Mouse (Mus musculus) spleen, postnatal 10 days (tissue): ENCODE data around the gene Zc3h12d.

Source experiments
- DNase-seq, 2 experiments: peaks; one replicate each; pipeline ENCODE4 v3.0.0; 2021 to 2022; ENCODE audit warnings: low spot score in 2 of 2

The Zc3h12d gene

DNA sequence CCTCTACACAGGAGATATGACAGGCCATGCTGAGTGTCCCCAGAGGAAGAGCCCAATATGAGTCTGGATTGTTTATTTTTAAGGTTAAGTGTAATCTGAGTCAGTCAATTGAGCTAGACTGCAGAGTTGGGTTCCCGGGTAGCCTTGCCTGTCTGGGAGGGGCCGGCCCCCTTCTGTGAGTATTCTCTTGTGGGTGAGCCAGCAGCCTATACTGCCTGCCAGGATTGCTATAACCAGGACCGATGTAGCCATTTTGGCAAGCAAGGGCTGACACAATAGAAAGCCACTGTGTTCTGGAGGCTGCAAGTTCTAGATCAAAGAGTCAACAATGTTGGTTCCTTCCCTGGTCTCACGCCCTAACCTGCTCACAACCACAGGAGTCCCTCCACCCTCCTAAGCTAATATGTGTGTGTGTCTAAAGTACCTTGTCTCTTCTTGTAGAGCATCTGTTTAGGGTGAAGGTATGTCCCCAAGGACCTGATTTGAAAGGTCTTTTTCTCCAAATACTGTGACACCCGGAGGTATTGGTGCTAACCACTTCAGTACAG lies 6.7 kb downstream of the Zc3h12d start:
- DNase-seq: no peak

DNA sequence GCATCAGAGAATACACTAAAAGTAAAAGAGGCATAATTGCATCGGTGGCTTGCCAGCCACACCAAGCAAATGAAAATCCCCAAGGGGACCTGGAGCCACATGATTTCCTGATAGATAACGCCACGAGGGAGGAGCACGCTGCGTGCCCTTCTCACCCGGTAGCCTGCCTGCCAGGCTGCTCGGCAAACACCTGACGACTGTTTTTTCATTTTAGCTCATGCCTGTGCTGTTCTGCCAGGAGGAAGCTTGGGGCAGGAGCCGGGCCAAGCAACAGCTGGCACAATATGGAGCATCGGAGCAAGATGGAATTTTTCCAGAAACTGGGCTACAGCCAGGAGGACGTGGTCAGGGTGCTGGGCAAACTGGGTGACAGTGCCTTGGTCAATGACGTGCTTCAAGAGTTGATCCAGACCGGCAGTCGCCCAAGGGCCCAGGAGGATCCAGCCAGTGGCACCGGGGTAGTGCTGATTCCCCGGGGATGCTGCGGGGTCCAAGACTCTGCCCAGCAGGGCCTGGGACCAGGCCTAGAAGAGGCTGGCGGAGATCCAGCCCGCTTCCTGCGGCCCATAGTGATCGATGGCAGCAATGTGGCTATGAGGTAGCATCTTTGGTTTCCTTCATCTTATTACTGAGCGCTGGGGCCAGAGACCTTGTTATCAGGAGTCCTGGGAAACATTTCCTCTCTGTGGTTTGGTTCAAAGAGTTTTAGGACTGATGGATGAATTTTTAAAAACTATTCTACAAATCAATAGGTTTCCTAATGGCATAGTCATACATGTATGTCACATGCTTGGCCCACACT lies 7.5 kb downstream of the Zc3h12d start:
- peak in 1 of 2 experiments; percentile 42 for DNase-seq

DNA sequence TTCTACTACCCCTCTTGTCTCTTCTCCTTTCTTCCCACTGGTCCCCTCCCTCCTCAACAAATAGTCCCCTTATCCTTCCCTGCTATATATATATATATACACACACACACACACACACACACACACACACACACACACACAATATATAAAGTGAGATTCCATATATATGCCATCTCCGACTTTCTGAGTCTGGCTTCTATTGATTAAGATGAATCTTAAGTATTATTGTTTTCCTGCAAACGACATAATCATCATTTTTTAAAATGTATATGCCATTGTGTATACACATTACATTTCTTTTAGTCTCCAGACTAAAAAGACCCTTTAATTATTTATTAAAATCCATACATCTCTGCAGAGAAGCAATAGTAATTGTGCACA lies 8.1 kb downstream of the Zc3h12d start:
- DNase-seq: no peak

GRCm38 (mm10) chr10:7840785-7841184 lies 8.5 kb downstream of the Zc3h12d start:
- DNase-seq: peak in 1 of 2 experiments; percentile 12

DNA sequence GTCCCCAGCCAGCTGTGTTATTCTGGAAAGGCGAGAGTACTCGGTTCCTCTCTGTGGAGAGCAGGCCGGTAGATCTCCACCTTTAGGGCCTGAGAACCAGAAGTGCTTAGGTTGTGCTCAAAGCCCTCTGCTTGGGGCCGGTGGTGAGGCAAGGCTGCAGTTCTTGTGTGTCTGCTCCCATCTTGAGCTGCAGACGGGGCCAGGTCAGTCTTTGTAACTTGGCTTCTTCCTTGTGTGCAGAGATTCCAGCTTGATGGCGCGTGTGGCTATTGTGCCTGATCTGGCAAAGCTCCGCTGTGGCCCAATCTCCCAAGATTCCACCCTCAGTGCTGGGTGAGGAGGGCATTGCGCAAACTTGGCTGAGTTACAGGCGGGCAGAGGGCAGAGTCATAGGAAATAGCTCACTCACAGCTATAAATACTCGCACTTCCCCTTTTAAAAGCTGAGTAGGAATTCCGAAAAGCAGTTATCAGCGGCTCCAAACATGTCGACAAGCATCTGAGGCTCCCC lies 9.4 kb downstream of the Zc3h12d start:
- peak in 1 of 2 experiments; percentile 50 for DNase-seq

GRCm38 (mm10) chr10:7843181-7843580 lies 10.9 kb downstream of the Zc3h12d start:
- DNase-seq: peak in 1 of 2 experiments; percentile 5

- DNase-seq: peak in 1 of 2 experiments; percentile 24
Measured at GRCm38 (mm10) chr10:7844161-7844560, 11.9 kb downstream of the Zc3h12d start.

DNA sequence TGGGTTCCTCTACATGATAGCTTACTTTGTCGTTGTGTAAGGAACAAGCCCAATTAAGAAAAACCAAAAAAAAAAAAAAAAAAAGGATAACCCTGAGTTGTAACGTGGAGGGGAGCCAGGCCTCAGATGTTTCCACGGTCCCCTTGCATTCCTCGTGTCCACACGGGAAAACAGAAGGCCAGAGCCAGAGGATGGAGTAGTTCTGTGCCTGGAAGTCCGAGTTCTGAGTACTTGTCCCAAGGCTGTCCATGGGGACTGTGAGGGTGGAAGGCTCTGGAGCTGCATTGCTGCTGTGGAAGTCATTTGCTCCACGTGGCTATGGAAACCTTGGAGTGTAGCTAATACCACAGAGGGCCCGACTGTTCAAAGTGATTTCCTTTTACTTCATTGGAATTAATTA lies 12.9 kb downstream of the Zc3h12d start:
- DNase-seq: peak in 1 of 2 experiments; percentile 10

DNA sequence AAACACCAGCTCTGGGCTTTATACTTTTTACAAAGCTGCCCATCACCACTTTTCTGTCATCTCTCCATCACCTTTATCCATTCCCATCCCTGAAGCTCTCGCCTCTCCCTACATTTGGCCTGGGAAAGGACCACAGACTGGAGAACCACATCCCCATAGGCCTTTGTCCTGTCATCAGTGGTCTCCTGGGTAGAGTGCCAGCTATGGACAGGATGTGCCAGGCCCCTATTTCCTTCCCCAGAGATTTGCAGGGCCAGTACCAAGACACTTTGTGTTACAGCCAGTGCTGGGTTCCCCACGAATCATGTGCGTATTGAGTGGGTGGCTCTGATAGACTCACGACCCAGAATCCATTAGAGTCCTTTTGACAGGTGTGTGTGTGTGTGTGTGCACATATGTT lies 13.7 kb downstream of the Zc3h12d start:
- peak in 1 of 2 experiments; percentile 13 for DNase-seq

DNA sequence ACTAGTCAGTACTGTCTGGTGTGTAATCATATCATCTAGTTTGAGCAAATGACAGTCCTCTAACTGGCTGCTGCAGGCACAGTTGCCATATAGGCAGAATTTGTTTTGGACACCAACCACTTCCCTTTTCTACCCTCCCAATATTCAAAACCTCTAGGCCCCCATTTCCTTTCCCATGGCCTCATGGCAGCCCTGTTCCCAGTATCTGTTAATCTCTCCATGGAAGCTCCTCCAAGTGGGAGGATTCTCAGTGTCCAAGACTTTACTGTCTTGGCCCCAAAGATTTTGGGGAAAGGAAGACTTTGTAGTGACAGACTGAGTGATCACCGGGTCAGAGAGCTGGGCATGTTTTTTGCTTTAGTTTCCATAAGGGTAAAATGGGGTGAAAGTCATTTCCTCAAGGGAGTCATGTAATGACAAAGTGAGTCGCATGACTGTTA lies 14.9 kb downstream of the Zc3h12d start:
- DNase-seq: no peak

DNA sequence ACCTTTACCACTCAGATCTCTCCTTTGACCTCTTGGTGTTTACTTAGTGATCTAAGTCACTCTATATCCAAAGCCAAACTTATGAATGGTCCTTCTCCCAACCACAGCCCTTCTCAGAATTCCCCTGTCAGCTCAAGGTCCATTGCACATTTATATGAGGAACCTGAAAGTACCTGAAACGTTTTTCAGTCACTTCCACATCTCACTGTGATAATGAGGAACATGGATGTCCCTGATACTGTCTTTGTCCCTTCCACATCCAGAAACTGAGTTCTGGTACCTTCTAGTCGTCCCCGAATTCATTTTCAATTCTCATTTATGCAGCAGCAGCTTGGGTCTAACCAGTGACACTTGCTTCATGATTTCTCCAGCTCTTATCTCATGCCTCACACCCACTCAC lies 19.6 kb downstream of the Zc3h12d start:
- no peak for DNase-seq

DNA sequence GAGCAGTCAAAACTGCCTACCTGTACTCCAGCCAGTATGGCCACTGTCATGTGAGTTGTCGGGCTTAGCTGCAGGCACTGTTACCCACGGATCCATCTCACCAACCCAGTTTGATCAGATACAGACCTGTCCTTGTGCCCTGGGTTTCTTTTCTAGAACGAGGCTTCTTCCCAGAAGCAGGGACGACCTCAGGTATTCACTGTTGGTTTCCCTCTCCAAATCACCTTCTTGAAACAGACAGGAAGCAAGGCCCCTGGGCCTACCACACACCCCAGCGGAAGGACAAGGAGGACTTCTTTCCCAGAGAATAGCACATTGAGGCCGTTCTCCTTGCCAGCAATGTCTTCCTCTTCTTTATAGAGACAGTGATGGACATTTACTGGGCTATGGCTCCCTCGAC lies 28.2 kb downstream of the Zc3h12d start:
- no peak for DNase-seq

DNA sequence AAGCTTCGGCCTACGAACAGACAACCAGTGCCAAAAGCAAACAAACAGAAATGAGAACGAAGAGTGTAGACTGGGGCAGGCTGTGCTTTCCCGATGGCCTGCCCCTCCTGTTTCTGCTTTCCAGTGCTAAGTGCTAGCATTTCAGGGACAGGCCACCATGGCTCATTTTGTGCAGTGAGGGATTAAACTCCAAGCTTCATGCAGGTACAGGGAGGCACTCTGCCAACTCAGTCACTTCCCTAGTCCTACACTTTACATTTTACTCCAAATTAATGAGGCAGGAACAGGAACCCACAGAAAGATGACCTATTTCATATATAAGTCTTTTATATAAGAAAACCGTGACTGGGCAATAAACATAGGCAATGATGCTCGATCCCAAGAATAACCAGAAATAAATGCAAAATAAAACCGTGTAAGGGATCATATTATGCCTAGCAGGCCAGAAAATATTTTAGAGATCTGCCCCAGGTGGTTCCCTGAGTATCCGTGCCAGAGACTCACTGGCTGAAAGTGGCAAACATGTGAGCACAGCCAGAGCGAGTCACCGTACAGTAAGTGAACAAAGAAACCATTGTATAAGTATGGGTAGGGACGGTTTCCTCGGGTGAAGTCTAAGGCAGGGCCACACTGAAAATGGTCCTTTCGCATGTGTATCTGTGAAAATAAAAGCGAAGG lies 29.1 kb downstream of the Zc3h12d start:
- DNase-seq: no peak

DNA sequence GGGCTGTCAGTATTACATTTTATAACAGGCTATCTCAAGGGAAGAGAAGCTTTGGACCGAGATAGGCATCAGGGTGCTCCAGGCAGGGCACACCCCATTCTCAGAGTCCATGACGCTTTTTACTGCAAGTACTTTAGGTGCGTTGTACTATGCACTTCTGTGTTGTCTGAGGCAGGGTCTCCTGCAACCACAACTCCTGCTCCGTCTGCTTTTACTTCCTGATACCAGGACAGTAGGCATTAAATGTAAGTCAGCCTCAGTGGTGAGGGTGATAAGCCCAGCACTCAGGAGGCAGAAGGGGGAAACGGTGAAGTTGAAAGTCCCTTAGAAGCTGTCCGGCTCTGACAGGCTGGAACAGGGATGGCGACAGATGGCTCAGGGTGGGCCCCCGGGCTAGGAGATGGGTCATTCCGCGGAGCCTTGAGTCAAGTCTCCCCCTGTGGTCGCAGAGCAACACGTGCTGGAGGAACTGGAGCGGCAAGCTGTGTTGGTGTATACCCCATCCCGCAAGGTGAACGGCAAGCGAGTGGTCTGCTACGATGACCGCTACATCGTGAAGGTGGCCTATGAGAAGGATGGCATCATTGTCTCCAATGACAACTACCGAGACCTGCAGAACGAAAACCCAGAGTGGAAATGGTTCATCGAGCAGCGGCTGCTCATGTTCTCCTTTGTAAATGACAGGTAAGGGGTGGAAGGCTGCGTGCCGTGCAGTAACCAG lies 29.8 kb downstream of the Zc3h12d start:
- DNase-seq: no peak

DNA sequence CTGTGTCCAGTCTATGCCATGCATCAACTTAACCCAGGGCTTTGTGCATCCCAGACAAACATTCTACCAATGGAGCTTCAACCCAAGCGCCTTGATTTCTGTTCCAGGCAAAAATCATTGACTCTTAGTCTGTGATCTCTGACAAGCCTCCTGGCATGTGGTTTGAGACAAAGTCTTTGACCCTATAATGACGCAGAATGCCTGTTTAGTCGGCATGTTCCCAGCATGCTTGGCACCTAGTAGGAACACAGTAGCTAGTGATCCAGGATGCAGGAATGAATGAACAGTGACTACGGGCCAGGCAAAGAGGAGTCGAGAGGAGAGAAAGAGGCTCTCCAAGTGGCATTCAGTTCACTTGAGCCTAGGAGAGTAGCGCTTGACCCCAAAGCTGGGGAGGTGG lies 31.1 kb downstream of the Zc3h12d start:
- DNase-seq: no peak

DNA sequence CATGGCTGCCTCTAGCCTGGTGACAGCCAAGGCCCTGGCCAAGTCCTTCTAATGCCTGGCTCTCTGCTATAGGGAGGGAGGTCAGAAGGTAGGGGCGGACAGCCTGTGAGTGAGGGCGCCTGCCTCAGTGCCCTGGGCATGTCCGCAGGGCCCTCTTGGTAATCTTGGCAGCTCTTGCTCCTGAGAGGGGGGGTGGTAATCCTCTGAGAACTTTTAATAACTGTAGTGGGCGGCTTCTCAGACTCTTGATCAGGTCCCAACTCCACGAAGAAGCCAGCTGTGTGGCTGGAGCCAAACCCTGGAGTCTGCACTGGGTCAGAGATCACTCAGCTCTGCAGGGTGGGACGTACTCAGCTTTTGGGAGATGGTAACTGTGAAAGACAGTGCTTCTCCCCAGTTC lies 31.9 kb downstream of the Zc3h12d start:
- DNase-seq: no peak

GRCm38 (mm10) chr10:7864806-7865205 lies 32.5 kb downstream of the Zc3h12d start:
- no peak for DNase-seq

GRCm38 (mm10) chr10:7866762-7867665 lies 34.7 kb downstream of the Zc3h12d start:
- peak in 1 of 2 experiments; percentile 47 for DNase-seq

GRCm38 (mm10) chr10:7867666-7868030 lies 35.4 kb downstream of the Zc3h12d start:
- DNase-seq: no peak

- DNase-seq: no peak
Measured at GRCm38 (mm10) chr10:7869746-7870145, 37.5 kb downstream of the Zc3h12d start.
